Mouse (Mus musculus) MEL (cell line): ENCODE measurements around the gene Lcp1. TPM values are rescaled to one million over a fixed set of nuclear protein-coding genes. Genes with fewer than 3 reads are reported as not detected.

Source experiments
- DNase-seq: peaks from one replicate; pipeline ENCODE4 v3.0.0; 2011; ENCODE audit warnings: low read depth, low spot score
- H3K27ac ChIP-seq: 2 replicates; pipeline ENCODE4 v1.5.1; 2012; ENCODE audit warnings: low read depth, mild to moderate bottlenecking, control low read depth, low read length, moderate library complexity; ENCODE audit not compliant: control insufficient read depth
- H3K27me3 ChIP-seq, 2 experiments: fragments of 150-350 bp in 1 of 2; sonication (generic) in 1 of 2; 2 replicates each; pipeline ENCODE4 v1.6.1; 2012; ENCODE audit warnings: low read length in 2 of 2, mild to moderate bottlenecking in 2 of 2, improper control_type of control experiment in 1 of 2, moderate library complexity in 1 of 2; ENCODE audit not compliant: insufficient read depth in 2 of 2, control insufficient read depth in 1 of 2
- H3K36me3 ChIP-seq, 2 experiments: 2 replicates each; pipeline ENCODE4 v1.6.1; 2012 to 2014; ENCODE audit warnings: low read length in 2 of 2, improper control_type of control experiment in 1 of 2, inconsistent platforms in 1 of 2, mild to moderate bottlenecking in 1 of 2; ENCODE audit not compliant: insufficient read depth in 2 of 2, control insufficient read depth in 1 of 2
- H3K4me1 ChIP-seq, 2 experiments: fragments of 150-350 bp in 1 of 2; sonication (generic) in 1 of 2; 2 replicates each; pipeline ENCODE4 v1.6.1; 2012; ENCODE audit warnings: low read length in 2 of 2, improper control_type of control experiment in 1 of 2, mild to moderate bottlenecking in 1 of 2; ENCODE audit not compliant: insufficient read depth in 2 of 2, control insufficient read depth in 1 of 2
- H3K4me3 ChIP-seq, 2 experiments: fragments of 150-350 bp in 1 of 2; sonication (generic) in 1 of 2; 2 replicates each; pipeline ENCODE4 v1.5.1; 2012; ENCODE audit warnings: low read depth in 2 of 2, low read length in 2 of 2, mild to moderate bottlenecking in 2 of 2, moderate library complexity in 2 of 2, control low read depth in 1 of 2, improper control_type of control experiment in 1 of 2; ENCODE audit not compliant: control insufficient read depth in 1 of 2, insufficient read depth in 1 of 2
- H3K79me2 ChIP-seq: 2 replicates; pipeline ENCODE4 v1.6.1; 2012; ENCODE audit warnings: mild to moderate bottlenecking, low read length, moderate library complexity; ENCODE audit not compliant: control insufficient read depth, poor library complexity, insufficient read depth
- H3K9ac ChIP-seq: 2 replicates; pipeline ENCODE4 v1.6.1; 2012; ENCODE audit warnings: low read depth, mild to moderate bottlenecking, control low read depth, low read length, moderate library complexity; ENCODE audit not compliant: control insufficient read depth, poor library complexity, severe bottlenecking
- H3K9me3 ChIP-seq: fragments of 150-350 bp; sonication (generic); replicated peaks from 2 replicates; pipeline ENCODE4 v1.6.1; 2012; ENCODE audit warnings: mild to moderate bottlenecking, low read length, improper control_type of control experiment, moderate library complexity; ENCODE audit not compliant: insufficient read depth
- BHLHE40 ChIP-seq: IDR thresholded peaks from 2 replicates; pipeline ENCODE4 v1.6.1; 2012; ENCODE audit warnings: low read depth, mild to moderate bottlenecking, inconsistent platforms, low read length, improper control_type of control experiment, borderline replicate concordance
- ELF1 ChIP-seq: IDR thresholded peaks from 2 replicates; pipeline ENCODE4 v1.6.1; 2014; ENCODE audit warnings: low read depth, mild to moderate bottlenecking, inconsistent platforms, low read length, improper control_type of control experiment, moderate library complexity
- EP300 ChIP-seq, 2 experiments: IDR thresholded peaks; 2 replicates each; pipeline ENCODE4 v1.6.1; 2011; ENCODE audit warnings: improper control_type of control experiment in 2 of 2, low read length in 2 of 2, low read depth in 1 of 2, mild to moderate bottlenecking in 1 of 2
- ETS1 ChIP-seq: IDR thresholded peaks from 2 replicates; pipeline ENCODE4 v1.6.1; 2012; ENCODE audit warnings: low read depth, mild to moderate bottlenecking, inconsistent platforms, low read length, improper control_type of control experiment, moderate library complexity
- GATA1 ChIP-seq: IDR thresholded peaks from 2 replicates; pipeline ENCODE4 v1.6.1; 2011; ENCODE audit warnings: low read depth, low read length, improper control_type of control experiment
- NRF1 ChIP-seq: IDR thresholded peaks from 2 replicates; pipeline ENCODE4 v1.6.1; 2014; ENCODE audit warnings: low read depth, mild to moderate bottlenecking, inconsistent platforms, low read length, improper control_type of control experiment, moderate library complexity; ENCODE audit not compliant: poor library complexity, insufficient read depth, severe bottlenecking
- POLR2AphosphoS5 ChIP-seq: IDR thresholded peaks from 2 replicates; pipeline ENCODE4 v1.6.1; 2012; ENCODE audit warnings: low read depth, borderline replicate concordance, mild to moderate bottlenecking, inconsistent platforms, low read length, moderate library complexity, mixed read lengths
- RCOR1 ChIP-seq: IDR thresholded peaks from 2 replicates; pipeline ENCODE4 v1.6.1; 2012; ENCODE audit warnings: low read depth, mild to moderate bottlenecking, inconsistent platforms, low read length, improper control_type of control experiment
- SIN3A ChIP-seq: IDR thresholded peaks from 2 replicates; pipeline ENCODE4 v1.6.1; 2012; ENCODE audit warnings: low read length, improper control_type of control experiment, inconsistent platforms
- SMC3 ChIP-seq: IDR thresholded peaks from 2 replicates; pipeline ENCODE4 v1.6.1; 2011; ENCODE audit warnings: low read depth, low read length, improper control_type of control experiment
- TAL1 ChIP-seq: IDR thresholded peaks from 2 replicates; pipeline ENCODE4 v1.6.1; 2012; ENCODE audit warnings: mild to moderate bottlenecking, inconsistent platforms, low read length, moderate library complexity, mixed read lengths
- TBP ChIP-seq: IDR thresholded peaks from 2 replicates; pipeline ENCODE4 v1.8.0; 2011; ENCODE audit warnings: low read depth, low read length, improper control_type of control experiment
- TCF12 ChIP-seq: IDR thresholded peaks from 2 replicates; pipeline ENCODE4 v1.6.1; 2014; ENCODE audit warnings: low read depth, mild to moderate bottlenecking, inconsistent platforms, low read length, improper control_type of control experiment, moderate library complexity
- UBTF ChIP-seq: IDR thresholded peaks from 2 replicates; pipeline ENCODE4 v1.6.1; 2012; ENCODE audit warnings: low read depth, mild to moderate bottlenecking, inconsistent platforms, low read length, improper control_type of control experiment, moderate library complexity, borderline replicate concordance; ENCODE audit not compliant: insufficient read depth
- USF1 ChIP-seq: IDR thresholded peaks from 2 replicates; pipeline ENCODE4 v1.6.1; 2014; ENCODE audit warnings: low read depth, mild to moderate bottlenecking, inconsistent platforms, low read length, improper control_type of control experiment, moderate library complexity
- USF2 ChIP-seq, 2 experiments: IDR thresholded peaks; 2 replicates each; pipeline ENCODE4 v1.6.1; 2011 to 2012; ENCODE audit warnings: improper control_type of control experiment in 2 of 2, low read length in 2 of 2, borderline replicate concordance in 1 of 2, inconsistent platforms in 1 of 2, low read depth in 1 of 2, mild to moderate bottlenecking in 1 of 2; ENCODE audit not compliant: insufficient read depth in 1 of 2
- ZKSCAN1 ChIP-seq: IDR thresholded peaks from 2 replicates; pipeline ENCODE4 v1.6.1; 2012; ENCODE audit warnings: low read depth, mild to moderate bottlenecking, inconsistent platforms, low read length, improper control_type of control experiment, moderate library complexity
- polyA plus RNA-seq, 2 experiments: library from polyadenylated mRNA; stranded (reverse) in 1 of 2; unstranded in 1 of 2; fragments of >175 nt in 1 of 2; fragments of >200 nt in 1 of 2; gene quantifications; 2 replicates each; pipeline versions ENCODE4 v1.2.1 to v1.2.4; 2012; ENCODE audit warnings: low replicate concordance in 2 of 2, low read depth in 1 of 2; ENCODE audit not compliant: insufficient read length in 2 of 2, insufficient read depth in 1 of 2, missing spikeins in 1 of 2
- total RNA-seq: library from RNA; depleted of rRNA; stranded (reverse); fragments of 300-350 nt; gene quantifications from 2 replicates; pipeline ENCODE4 v1.2.3, GENCODE M21; 2012

Lcp1 gene
- total and polyA plus RNA-seq, 3 experiments, result 11.0 to 20.3 TPM; not detected in 1

DNA sequence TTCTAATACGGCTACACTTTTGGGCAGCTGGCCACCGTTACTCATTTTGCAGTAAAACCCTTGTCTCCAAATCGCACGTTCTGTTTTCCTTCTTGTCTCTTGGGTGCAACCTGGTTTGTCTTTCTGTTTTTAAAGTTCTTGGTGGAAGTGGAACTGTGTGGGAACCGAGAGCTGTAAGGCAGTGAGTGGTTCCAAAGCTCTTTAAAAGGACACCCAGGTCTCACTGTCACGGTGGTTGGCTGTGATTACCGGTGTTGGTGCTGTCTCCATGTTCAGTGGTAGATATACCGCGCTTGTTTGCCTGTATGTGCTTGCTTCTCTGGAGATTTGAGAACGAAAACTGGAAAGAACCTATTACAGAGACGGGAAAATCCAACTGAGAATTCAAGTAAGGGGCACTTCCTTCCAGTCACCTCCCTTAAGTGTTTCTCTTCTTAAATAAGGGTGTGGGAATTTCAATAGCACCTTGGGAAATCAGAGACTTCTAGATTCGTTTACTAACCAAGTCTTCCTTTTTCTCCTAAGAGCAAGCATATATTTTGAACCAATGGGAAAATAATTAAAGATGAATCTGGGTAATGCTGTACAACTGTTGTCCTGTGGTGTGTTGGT is 529 bp downstream of the Lcp1 start:
- Histone ChIP-seq H3K36me3 (peaks cover 0 to 4% of the 10 kb centered on the region in 2 experiments; a peak in 2 of 4 replicates), H3K9ac (peak overlapping the region; percentile 27; the same call in 1 of the 2 replicates), H3K27ac (no peak overlapping the region), H3K27me3 (peaks cover 12 to 22% of the 10 kb centered on the region in 2 experiments), H3K4me3 (peak overlapping the region; percentile 58 to 81), H3K4me1 (peaks cover 0 to 7% of the 10 kb centered on the region in 2 experiments; a peak in 3 of 4 replicates), H3K79me2 (no peaks in the 10 kb centered on the region), H3K9me3 (no peaks in the 10 kb centered on the region)
- DNase-seq, result no peak
- 0 out of 2 replicates have a peak, but pooled peaks have one; percentile 1 for TF ChIP-seq SIN3A
- TF ChIP-seq SMC3, result no peak
- no peak for TF ChIP-seq USF1

DNA sequence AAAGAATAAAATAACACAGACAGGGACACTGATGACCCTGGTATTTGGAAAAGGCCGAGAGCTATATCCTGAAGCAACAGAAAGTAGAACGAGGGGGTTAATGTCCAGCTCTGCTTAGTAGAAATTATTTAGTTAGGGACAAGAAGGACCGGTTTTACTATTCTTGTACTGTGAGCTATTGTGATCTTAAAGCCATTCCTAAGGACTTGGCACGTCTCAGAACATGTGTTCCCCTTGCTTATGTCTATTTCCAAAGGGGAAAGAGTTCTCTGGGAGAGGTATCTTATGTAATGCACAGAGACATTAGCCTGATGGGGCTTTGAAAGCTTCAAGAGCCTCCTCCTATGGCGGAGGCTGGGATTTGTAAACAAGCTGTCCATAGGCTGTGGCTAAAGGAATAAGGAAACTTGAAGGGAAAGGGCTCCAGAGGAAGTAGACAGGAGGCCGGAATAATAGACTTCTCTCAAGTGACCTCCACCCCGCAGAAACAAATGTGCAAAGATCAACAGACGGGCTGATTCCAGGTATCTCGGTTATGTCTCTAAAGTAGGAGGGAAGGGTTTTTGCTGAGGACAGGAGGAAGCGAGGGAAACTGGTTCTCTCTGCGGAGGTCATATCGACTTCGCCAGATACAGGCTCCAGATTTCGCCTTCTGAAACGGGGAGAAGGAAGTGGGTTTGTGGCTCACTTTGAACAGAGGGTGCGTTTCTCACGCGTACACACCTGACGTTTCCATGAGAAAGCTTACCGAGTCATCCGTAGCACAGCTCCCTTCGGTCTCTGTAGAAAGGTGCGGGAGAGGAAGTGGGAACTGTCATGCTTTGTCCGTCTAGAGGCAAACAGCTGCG is 5.4 kb downstream of the Lcp1 start:
- TF ChIP-seq TAL1 (peak; percentile 21; the same call in 1 of the 2 replicates), ZKSCAN1 (no peak), NRF1 (no peak), USF2 (IDR thresholded peaks at IDR 0.05; ENCODE audit: borderline replicate concordance in 1 of 2, insufficient read depth in 1 of 2, low read depth in 1 of 2, low read length in 2 of 2) (no peak), TBP (0 out of 2 replicates have a peak, but pooled peaks have one; percentile 17), EP300 (IDR thresholded peaks at IDR 0.05; ENCODE audit: low read depth in 1 of 2, low read length in 2 of 2) (0 out of 4 replicates have a peak, but pooled peaks of 1 of the 2 experiments have one; percentile 42), RCOR1 (peak; percentile 47; the same call in 1 of the 2 replicates), GATA1 (0 out of 2 replicates have a peak, but pooled peaks have one; percentile 17), TCF12 (peak; percentile 42; the same call in 1 of the 2 replicates), ETS1 (0 out of 2 replicates have a peak, but pooled peaks have one; percentile 35), ELF1 (no peak), POLR2AphosphoS5 (no peak), UBTF (no peak), BHLHE40 (0 out of 2 replicates have a peak, but pooled peaks have one; percentile 14)
- peak; percentile 64 for DNase-seq
- no peak overlapping the region for H3K27ac ChIP-seq
- peak overlapping the region; percentile 38 to 42; a peak in 3 of 4 replicates for H3K4me3 ChIP-seq
- H3K79me2 ChIP-seq, result no peaks in the 10 kb centered on the region
- peaks cover 10 to 21% of the 10 kb centered on the region in 2 experiments for H3K4me1 ChIP-seq
- no peaks in the 10 kb centered on the region for H3K9me3 ChIP-seq
- peak overlapping the region; percentile 6; the same call in 1 of the 2 replicates for H3K9ac ChIP-seq
- H3K36me3 ChIP-seq, result peaks cover 0 to 26% of the 10 kb centered on the region in 2 experiments; a peak in 2 of 4 replicates
- peaks cover 3 to 10% of the 10 kb centered on the region in 2 experiments; a peak in 3 of 4 replicates for H3K27me3 ChIP-seq
